Mouse (Mus musculus) C2C12 (cell line): ENCODE data around the gene Hmga1b.
A peak's percentile ranks its signal among the peaks of the same experiment; 100 is the strongest.

Source experiments
- CEBPB ChIP-seq: IDR thresholded peaks from one replicate; pipeline ENCODE4 v1.6.1; 2011; ENCODE audit warnings: low read depth, mild to moderate bottlenecking, control low read depth, moderate library complexity
- CTCF ChIP-seq: IDR thresholded peaks from one replicate; pipeline ENCODE4 v1.5.1; 2011; ENCODE audit not compliant: control insufficient read depth, insufficient read depth, insufficient read length
- FOSL1 ChIP-seq: IDR thresholded peaks from one replicate; pipeline ENCODE4 v1.8.0; 2011; ENCODE audit warnings: mild to moderate bottlenecking, low read length; ENCODE audit not compliant: poor library complexity, insufficient read depth, severe bottlenecking
- MAX ChIP-seq: IDR thresholded peaks from one replicate; pipeline ENCODE4 v1.6.1; 2011; ENCODE audit warnings: mild to moderate bottlenecking, control low read depth

DNA sequence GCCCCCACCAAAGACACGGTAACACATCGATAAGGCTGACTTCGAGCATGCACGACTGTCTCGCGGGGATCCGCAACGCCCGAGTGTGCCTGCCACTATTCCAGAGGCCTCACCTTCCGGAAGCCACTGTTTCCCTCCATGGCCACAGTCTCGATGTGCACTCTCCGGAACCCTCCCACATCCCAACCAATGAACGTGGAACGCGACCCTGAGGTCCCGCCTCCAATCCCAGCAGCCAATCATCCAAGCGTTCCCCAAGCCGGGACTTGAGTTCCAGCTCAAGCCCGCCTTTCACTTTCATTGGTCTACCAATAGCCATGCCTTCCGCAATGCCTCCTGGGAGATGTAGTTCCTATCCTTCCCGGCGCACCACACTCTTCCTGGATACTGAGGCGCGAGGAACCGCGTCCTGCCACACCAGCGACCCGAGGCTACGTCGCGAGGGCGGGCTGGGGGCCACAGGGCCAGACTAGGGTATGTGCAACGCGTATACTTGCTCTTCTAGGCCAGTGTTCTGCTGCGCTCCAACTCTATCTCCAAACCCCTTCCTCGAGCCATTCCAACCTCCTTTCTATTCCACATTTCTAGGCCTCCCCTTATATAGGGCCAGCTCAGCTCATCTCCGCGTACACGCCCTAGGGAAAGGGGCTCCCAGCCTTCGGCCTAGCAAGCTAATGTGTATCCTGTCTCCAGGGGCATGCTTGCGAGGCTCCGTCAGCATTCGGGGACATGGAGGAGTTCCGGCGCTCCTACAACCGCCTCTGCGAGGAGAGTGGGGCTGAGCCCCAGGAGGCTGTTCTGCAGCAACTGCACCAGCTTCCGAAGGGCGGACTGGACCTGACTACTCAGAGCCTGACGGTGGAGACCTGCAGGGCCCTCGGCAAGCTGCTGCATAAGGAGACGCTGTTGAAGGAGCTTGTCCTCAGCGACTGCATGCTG, 48.7 kb upstream of the Hmga1b start, which contains the start of the genes Cenpx and Lrrc45:
- TF ChIP-seq CEBPB: no peak
- no peak for TF ChIP-seq CTCF
- peak; percentile 87 for TF ChIP-seq MAX
- TF ChIP-seq FOSL1: no peak
